Mouse (Mus musculus) cerebellum, adult 2 months (tissue): ENCODE results near the gene Foxo4. TPM values are rescaled to one million over a fixed set of nuclear protein-coding genes. Genes with fewer than 3 reads are reported as not detected.

ENCODE experiments used
- DNase-seq, 2 experiments: peaks; one replicate each; pipeline ENCODE4 v3.0.0; 2021
- H3K27ac ChIP-seq: fragments of 200-500 bp; 2 replicates; pipeline ENCODE4 v1.5.1; 2012; ENCODE audit warnings: low read length, control low read depth, inconsistent platforms; ENCODE audit not compliant: insufficient read depth
- H3K27me3 ChIP-seq: fragments of 200-500 bp; 2 replicates; pipeline ENCODE4 v1.6.1; 2012; ENCODE audit warnings: inconsistent platforms, mild to moderate bottlenecking, low read length, moderate library complexity; ENCODE audit not compliant: control insufficient read depth, insufficient read depth
- H3K4me1 ChIP-seq: fragments of 200-500 bp; 2 replicates; pipeline ENCODE4 v1.6.1; 2011; ENCODE audit warnings: low read length; ENCODE audit not compliant: control insufficient read depth, insufficient read depth
- H3K4me3 ChIP-seq: fragments of 200-500 bp; replicated peaks from 2 replicates; pipeline ENCODE3; 2011; ENCODE audit warnings: mild to moderate bottlenecking, low read depth, low read length, control low read depth; ENCODE audit not compliant: insufficient read depth
- CTCF ChIP-seq: fragments of 200-500 bp; IDR thresholded peaks from 2 replicates; pipeline ENCODE4 v1.5.1; 2011; ENCODE audit warnings: low read depth, mild to moderate bottlenecking, control low read depth, low read length, moderate library complexity, borderline replicate concordance; ENCODE audit not compliant: insufficient read depth
- POLR2A ChIP-seq: fragments of 200-500 bp; IDR thresholded peaks from 2 replicates; pipeline ENCODE4 v1.6.1; 2011; ENCODE audit warnings: low read length, control low read depth, borderline replicate concordance; ENCODE audit not compliant: insufficient read depth
- WGBS: fragments of 180-500 bp; shearing (Covaris S2); methylation state at CpG from one replicate; pipeline ENCODE4 v1.1.7; 2018; 5-methylcytosine and 5-hydroxymethylcytosine counted together
- polyA plus RNA-seq: library from polyadenylated mRNA; depleted of rRNA; stranded (reverse); fragments of >200 nt; gene quantifications from 2 replicates; pipeline ENCODE4 v1.2.3, GENCODE M21; 2012; rRNA removed

Gene Foxo4
- polyA plus RNA-seq, result 14.9 and 15.3 TPM in 2 replicates

DNA sequence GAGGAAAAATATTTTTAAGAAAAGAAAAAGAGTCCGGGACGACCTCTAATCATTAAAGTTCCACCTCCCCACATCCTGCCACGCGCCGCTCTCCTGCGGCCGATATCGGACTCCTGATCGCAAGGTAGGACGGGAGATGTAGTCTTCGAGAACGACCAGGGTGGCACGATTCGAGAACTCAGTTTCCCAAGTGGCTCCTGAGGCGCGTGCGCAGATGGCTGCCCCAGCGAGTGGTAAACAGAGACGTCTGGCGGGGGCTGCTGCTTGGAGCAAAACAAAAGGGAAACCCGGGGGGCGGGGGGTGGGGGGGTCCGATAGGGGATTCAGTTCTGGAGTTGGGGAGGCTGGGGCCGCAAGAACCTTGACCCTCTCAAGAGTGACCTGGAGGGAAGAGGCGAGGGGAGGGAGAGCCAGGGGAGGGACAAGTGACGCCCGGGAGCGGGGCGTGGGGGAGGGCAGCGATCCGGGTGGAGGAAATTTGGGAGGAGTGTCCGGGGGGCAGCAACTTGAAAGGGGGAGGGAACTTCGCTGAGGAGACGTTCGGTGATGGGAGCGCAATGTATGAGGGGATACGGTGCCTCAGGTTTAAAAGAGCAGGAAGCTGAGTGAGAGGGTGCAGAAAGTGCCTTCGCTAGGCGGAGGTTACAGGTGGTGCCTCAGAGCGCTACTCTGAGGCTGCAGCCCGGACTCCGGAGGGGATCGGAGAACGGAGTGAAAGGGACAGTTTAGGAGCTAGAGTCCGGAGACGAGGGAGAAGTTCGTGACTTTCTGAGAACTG is at the start of gene Foxo4:
Gene Foxo4, plus strand, starts transcription at position 577 of the 778 bp plus-strand sequence.
- Histone ChIP-seq H3K4me1 (no peaks in the 10 kb centered on the region), H3K4me3 (peak within 1 kb of the TSS; percentile 87), H3K27me3 (no peaks in the 10 kb centered on the region), H3K27ac (no peak within 1 kb of the TSS)
- WGBS, result 9% methylated on average over 47 of the region's 47 CpGs
- DNase-seq, result peak; percentile 87 to 90
- TF ChIP-seq CTCF (no peak), POLR2A (peak; percentile 60; the same call in 1 of the 2 replicates)

- peak; percentile 92 to 93 for DNase-seq
- WGBS, result 6% methylated on average over 55 of the region's 55 CpGs
- TF ChIP-seq POLR2A (peak; percentile 64; the same call in 1 of the 2 replicates), CTCF (no peak)
- H3K4me3 ChIP-seq, result peak within 1 kb of the TSS; percentile 73
- peak within 1 kb of the TSS; percentile 65 for H3K27ac ChIP-seq
- no peaks in the 10 kb centered on the region for H3K27me3 ChIP-seq
- no peaks in the 10 kb centered on the region for H3K4me1 ChIP-seq
Observed at GRCm38 (mm10) chrX:101221834-101222795, 32.2 kb upstream of the Foxo4 start, which contains the start of gene Snx12. Gene Snx12, minus strand, starts transcription at chrX:101222563.

GRCm38 (mm10) chrX:101222796-101223162 is 31.5 kb upstream of the Foxo4 start:
- Histone ChIP-seq H3K27me3 (no peaks in the 10 kb centered on the region), H3K4me3 (peak overlapping the region; percentile 73), H3K27ac (no peak overlapping the region), H3K4me1 (no peaks in the 10 kb centered on the region)
- TF ChIP-seq CTCF, result no peak
- TF ChIP-seq POLR2A, result no peak
- 14% methylated on average over 7 of the region's 7 CpGs for WGBS
- DNase-seq, result no peak

DNA sequence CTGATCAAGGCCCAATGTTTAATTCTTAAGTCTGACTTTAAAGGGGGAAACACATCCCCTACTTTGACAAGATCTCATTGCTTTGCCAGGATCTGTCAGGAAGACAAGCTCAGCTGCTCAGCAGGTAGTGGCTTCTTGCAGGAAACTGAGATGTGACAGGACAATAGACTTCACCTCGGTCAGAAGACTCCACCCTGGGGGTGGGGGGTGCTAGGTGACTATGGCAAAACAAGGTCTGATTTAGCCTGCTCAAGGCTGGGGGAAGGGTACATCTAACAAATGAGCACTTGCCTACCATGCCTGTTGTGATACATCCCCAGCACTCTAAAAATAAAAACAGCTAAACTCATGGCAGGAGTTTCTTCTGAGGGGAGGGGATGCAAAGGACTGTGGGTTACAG is 9.3 kb upstream of the Foxo4 start:
- DNase-seq, result no peak
- Histone ChIP-seq H3K4me1 (no peaks in the 10 kb centered on the region), H3K27ac (no peak overlapping the region), H3K27me3 (no peaks in the 10 kb centered on the region), H3K4me3 (no peak overlapping the region)
- WGBS, result 12% methylated on average over 1 of the region's 1 CpGs
- no peak for TF ChIP-seq POLR2A

- Histone ChIP-seq H3K4me1 (no peaks in the 10 kb centered on the region), H3K4me3 (peak overlapping the region; percentile 87), H3K27ac (no peak overlapping the region), H3K27me3 (no peaks in the 10 kb centered on the region)
- DNase-seq, result peak; percentile 12 to 39
- WGBS, result 10% methylated on average over 26 of the region's 26 CpGs
- TF ChIP-seq POLR2A (no peak), CTCF (no peak)
Observed at GRCm38 (mm10) chrX:101254740-101255139, 412 bp downstream of the Foxo4 start.

DNA sequence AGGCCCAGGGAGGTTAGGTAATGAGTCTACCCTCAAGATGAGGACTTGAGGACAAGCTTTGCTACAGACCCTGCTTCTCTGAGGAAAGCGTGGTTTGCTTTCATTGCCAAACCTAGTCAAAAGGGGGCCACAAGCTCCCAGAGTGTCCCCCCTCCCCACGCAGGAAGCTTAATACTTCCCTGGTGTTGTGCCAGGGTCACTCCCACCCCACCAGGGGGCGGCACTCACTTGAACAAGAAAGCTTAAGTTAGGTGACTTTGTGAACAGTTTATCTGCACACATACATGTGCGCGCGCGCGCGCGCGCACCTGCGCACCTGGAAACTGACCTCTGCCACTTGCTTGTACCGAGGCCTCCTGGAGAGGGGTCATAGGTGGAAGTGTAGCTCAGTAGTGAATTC is 2.3 kb downstream of the Foxo4 start:
- DNase-seq, result peak in 1 of 2 experiments; percentile 8
- Histone ChIP-seq H3K27me3 (no peaks in the 10 kb centered on the region), H3K4me1 (no peaks in the 10 kb centered on the region), H3K27ac (no peak overlapping the region), H3K4me3 (no peak overlapping the region)
- WGBS, result 90% methylated on average over 13 of the region's 13 CpGs
- TF ChIP-seq CTCF (no peak; the same call in 1 of the 2 replicates), POLR2A (no peak)

DNA sequence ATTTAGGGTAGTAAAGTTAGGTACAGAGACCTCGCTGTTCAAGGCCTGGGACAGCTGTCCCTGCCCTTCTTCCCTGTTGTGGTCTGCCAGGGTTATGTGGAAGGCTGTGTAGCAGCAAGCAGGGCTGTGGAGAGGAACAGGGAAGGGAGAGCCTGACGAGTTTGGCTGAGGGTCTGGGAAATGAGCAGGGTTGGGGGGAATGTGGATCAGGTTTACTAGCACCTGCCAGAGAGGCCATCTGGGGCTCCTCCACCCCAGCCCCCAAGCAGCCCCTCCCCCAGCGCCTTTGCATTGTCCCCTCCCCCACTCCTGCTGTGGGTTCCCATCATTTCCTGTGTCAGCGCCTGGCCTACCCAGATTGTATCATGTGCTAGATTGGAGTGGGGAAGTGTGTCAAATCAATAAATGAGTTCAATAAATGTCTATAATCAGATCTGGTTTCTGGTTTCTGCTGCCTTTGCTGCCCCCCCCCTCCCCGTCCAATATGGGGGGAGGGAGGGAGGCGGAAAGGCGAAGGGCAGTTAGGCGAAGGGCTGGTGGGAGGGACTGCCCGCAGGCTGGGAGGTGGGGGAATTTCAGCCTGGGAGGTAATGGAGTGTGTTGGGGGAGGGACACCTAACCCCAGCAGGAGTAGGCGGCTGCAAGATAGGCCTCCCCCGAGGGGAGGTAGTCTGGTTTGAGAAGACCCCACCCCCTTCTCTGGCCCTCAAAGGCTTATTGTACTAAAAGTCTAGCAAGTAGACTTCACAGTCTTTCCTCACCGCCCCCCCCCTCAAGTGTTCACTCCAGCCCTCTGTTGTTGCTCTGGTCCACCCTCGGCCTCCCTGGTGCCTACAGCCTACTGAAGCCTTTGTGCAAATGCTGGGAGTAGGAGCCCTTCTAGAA is 6.4 kb downstream of the Foxo4 start:
- no peak overlapping the region for H3K4me3 ChIP-seq
- WGBS, result 38% methylated on average over 12 of the region's 13 CpGs
- H3K27me3 ChIP-seq, result no peaks in the 10 kb centered on the region
- TF ChIP-seq CTCF (no peak), POLR2A (no peak)
- no peak for DNase-seq
- H3K4me1 ChIP-seq, result no peaks in the 10 kb centered on the region
- no peak overlapping the region for H3K27ac ChIP-seq
